Mouse (Mus musculus) olfactory bulb, adult 2 months (tissue): ENCODE data around the gene Cdh13. TPM values are rescaled to one million over a fixed set of nuclear protein-coding genes. Genes with fewer than 3 reads are reported as not detected.

Experiments used
- H3K27ac ChIP-seq: fragments of 200-500 bp; 2 replicates; pipeline ENCODE4 v1.5.1; 2012; ENCODE audit warnings: low read depth, low read length; ENCODE audit not compliant: insufficient read depth
- H3K4me1 ChIP-seq: fragments of 200-500 bp; 2 replicates; pipeline ENCODE4 v1.6.1; 2012; ENCODE audit warnings: low read length; ENCODE audit not compliant: control insufficient read depth, insufficient read depth
- H3K4me3 ChIP-seq: fragments of 200-500 bp; 2 replicates; pipeline ENCODE4 v1.5.1; 2012; ENCODE audit warnings: mild to moderate bottlenecking, low read depth, low read length, moderate library complexity; ENCODE audit not compliant: insufficient read depth
- CTCF ChIP-seq: fragments of 200-500 bp; IDR thresholded peaks from 2 replicates; pipeline ENCODE4 v1.5.1; 2012; ENCODE audit warnings: low read depth, mild to moderate bottlenecking, low read length, moderate library complexity; ENCODE audit not compliant: insufficient read depth
- POLR2A ChIP-seq: fragments of 200-500 bp; IDR thresholded peaks from 2 replicates; pipeline ENCODE4 v1.6.1; 2012; ENCODE audit warnings: mild to moderate bottlenecking, low read depth, low read length, moderate library complexity; ENCODE audit not compliant: insufficient read depth
- WGBS: fragments of 180-500 bp; shearing (Covaris S2); methylation state at CpG from one replicate; pipeline ENCODE4 v1.1.7; 2018; 5-methylcytosine and 5-hydroxymethylcytosine counted together
- polyA plus RNA-seq: library from polyadenylated mRNA; stranded (reverse); fragments of >200 nt; gene quantifications from 2 replicates; pipeline ENCODE4 v1.2.4, GENCODE M21; 2012; ENCODE audit warnings: low replicate concordance; ENCODE audit not compliant: missing spikeins, insufficient read depth, insufficient read length

The Cdh13 gene
- polyA plus RNA-seq, 1 experiment: not detected

- Histone ChIP-seq H3K4me3 (no peak overlapping the region), H3K4me1 (no peaks in the 10 kb centered on the region), H3K27ac (no peak overlapping the region)
- WGBS: 73% methylated on average over 3 of the region's 3 CpGs
- TF ChIP-seq CTCF (no peak), POLR2A (no peak)
Observed at GRCm38 (mm10) chr8:118363781-118364180, 80.2 kb downstream of the Cdh13 start.

GRCm38 (mm10) chr8:118373092-118373491 is 89.6 kb downstream of the Cdh13 start:
- TF ChIP-seq POLR2A: no peak
- no peak for TF ChIP-seq CTCF
- WGBS: 90% methylated on average over 3 of the region's 3 CpGs
- Histone ChIP-seq H3K4me1 (no peaks in the 10 kb centered on the region), H3K4me3 (no peak overlapping the region), H3K27ac (no peak overlapping the region)

GRCm38 (mm10) chr8:118374738-118375137 is 91.2 kb downstream of the Cdh13 start:
- WGBS: 67% methylated on average over 6 of the region's 6 CpGs

GRCm38 (mm10) chr8:118376791-118377190 is 93.3 kb downstream of the Cdh13 start:
- Histone ChIP-seq H3K27ac (no peak overlapping the region), H3K4me3 (no peak overlapping the region), H3K4me1 (0 out of 2 replicates have a peak, but pooled peaks cover 2% of the 10 kb centered on the region)
- WGBS: 69% methylated on average over 3 of the region's 3 CpGs
- TF ChIP-seq CTCF (no peak), POLR2A (no peak)

More at GRCm38 (mm10) chr8:118374738-118375137, 91.2 kb downstream of the Cdh13 start:
- Histone ChIP-seq H3K27ac (no peak overlapping the region), H3K4me3 (no peak overlapping the region), H3K4me1 (0 out of 2 replicates have a peak, but pooled peaks cover 2% of the 10 kb centered on the region)
- TF ChIP-seq CTCF: no peak
- TF ChIP-seq POLR2A: no peak

DNA sequence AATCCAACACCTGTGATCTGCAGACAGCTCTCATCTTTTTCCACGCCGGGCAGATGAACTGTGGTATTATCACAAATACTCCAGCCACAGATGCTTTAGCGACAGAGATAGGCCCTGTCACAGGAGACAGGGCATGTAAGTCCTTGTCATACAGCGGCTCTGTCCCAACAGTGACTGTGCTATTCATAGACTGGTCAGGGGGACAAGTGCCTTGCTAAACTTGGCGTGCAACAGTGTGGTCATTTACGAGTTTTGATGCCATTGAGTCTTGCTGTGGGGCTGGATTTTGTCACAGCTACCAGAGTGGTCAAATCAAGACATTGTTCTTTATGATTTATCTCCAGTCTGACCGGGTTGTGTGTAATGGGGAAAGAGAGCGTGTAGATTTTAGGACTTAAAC is 95.5 kb downstream of the Cdh13 start:
- WGBS: 91% methylated on average over 8 of the region's 8 CpGs
- H3K27ac ChIP-seq: no peak overlapping the region
- TF ChIP-seq POLR2A: no peak
- no peak for TF ChIP-seq CTCF
- H3K4me3 ChIP-seq: no peak overlapping the region
- H3K4me1 ChIP-seq: 0 out of 2 replicates have a peak, but pooled peaks cover 2% of the 10 kb centered on the region

DNA sequence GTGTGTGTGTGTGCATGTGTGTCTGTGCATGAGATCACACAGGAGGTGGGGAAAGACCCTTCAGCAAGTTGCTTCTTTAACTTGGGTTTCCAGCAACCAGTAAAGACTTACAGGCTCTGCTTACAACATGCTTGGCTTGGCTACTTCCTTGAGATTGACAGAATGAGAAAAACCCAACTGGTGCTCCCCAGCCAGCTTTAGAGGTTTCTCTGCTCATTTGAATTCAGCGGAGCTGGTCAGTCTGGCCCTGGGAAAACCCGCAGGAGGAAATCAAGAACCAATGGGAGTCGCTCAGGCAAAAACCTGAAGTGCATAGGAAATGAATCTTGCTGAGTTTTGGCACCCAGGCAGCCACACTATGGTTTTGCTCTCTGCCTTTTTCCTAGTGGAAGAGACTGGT is 96.1 kb downstream of the Cdh13 start:
- H3K4me3 ChIP-seq: no peak overlapping the region
- WGBS: 75% methylated on average over 3 of the region's 3 CpGs
- H3K27ac ChIP-seq: no peak overlapping the region
- no peak for TF ChIP-seq CTCF
- no peak for TF ChIP-seq POLR2A
- 0 out of 2 replicates have a peak, but pooled peaks cover 2% of the 10 kb centered on the region for H3K4me1 ChIP-seq

DNA sequence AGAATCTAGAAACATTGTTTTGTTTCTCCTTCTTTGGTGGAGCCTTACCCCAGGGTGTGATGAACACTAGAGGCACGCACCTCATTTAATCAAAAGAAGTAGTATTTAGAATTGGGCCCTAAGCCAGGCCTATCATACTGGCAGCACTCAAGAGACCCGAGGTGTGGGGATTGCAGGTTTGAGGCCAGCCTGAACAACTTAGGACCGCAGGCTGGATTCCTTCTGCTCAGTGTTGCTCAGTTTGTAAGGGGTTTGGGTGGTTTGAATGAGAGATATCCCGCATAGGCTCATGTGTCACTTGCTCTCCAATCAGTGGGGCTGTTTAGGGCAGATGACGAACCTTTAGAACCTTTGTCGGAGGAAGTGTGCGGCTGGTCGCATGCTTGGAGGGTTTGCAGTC is 96.5 kb downstream of the Cdh13 start:
- H3K27ac ChIP-seq: no peak overlapping the region
- TF ChIP-seq POLR2A: no peak
- no peak for TF ChIP-seq CTCF
- WGBS: 71% methylated on average over 8 of the region's 8 CpGs
- H3K4me3 ChIP-seq: no peak overlapping the region
- H3K4me1 ChIP-seq: 0 out of 2 replicates have a peak, but pooled peaks cover 2% of the 10 kb centered on the region

GRCm38 (mm10) chr8:118380782-118381181 is 97.2 kb downstream of the Cdh13 start:
- Histone ChIP-seq H3K4me1 (0 out of 2 replicates have a peak, but pooled peaks cover 2% of the 10 kb centered on the region), H3K27ac (no peak overlapping the region), H3K4me3 (no peak overlapping the region)
- WGBS: 70% methylated on average over 9 of the region's 9 CpGs
- TF ChIP-seq POLR2A (no peak), CTCF (no peak)

- TF ChIP-seq CTCF: no peak
- TF ChIP-seq POLR2A: no peak
- no peak overlapping the region for H3K4me3 ChIP-seq
- H3K4me1 ChIP-seq: 0 out of 2 replicates have a peak, but pooled peaks cover 2% of the 10 kb centered on the region
- no peak overlapping the region for H3K27ac ChIP-seq
- 92% methylated on average over 7 of the region's 7 CpGs for WGBS
Observed at GRCm38 (mm10) chr8:118381641-118382040, 98.1 kb downstream of the Cdh13 start.
